11 mouse cellular contexts compared by ENCODE assay signal in genomic region chr11:20309044-20309443, GRCm38 (mm10). TPM values are rescaled to one million over a fixed set of nuclear protein-coding genes. Genes with fewer than 3 reads are reported as not detected.
A peak's percentile ranks its signal among the peaks of the same experiment; 100 is the strongest.
DNase-seq lines count a peak whose midpoint lies in the region; ATAC-seq and TF ChIP-seq lines count a peak whose summit lies in the region.
"Had no signal": no experiment of that assay in that cellular context is flagged by ENCODE, and none has a peak within 500 bp of the region (broad histone marks: within the 10 kb centered on the region; RNA-seq: fewer than 3 reads in every experiment).

No protein-coding gene starts in this region.

- H3K4me2 ChIP-seq in kidney, embryonic 16.5 days (replicated peaks; ENCODE audit: low read depth, low read length) = no peak overlapping the region

- no peaks in the 10 kb centered on the region for H3K27me3 ChIP-seq in kidney, embryonic 16.5 days (ENCODE audit: insufficient read depth, low read length)
- no peaks in the 10 kb centered on the region for H3K27me3 ChIP-seq in thymus, adult 2 months (ENCODE audit: control insufficient read depth, insufficient read depth, low read length)

- no peak for TF ChIP-seq CTCF in embryonic fibroblast, embryonic 13.5 days (IDR thresholded peaks at IDR 0.05; ENCODE audit: borderline replicate concordance, insufficient read depth, low read length)
- TF ChIP-seq CTCF in thymus, adult 2 months (IDR thresholded peaks at IDR 0.05; ENCODE audit: borderline replicate concordance, control insufficient read depth, extremely low read depth, insufficient read depth, low read length, poor library complexity) = no peak

- ATAC-seq in kidney, embryonic 16.5 days (ENCODE audit: low FRiP score, low TSS enrichment) = no peak

- WGBS in kidney, embryonic 16.5 days = 62% methylated on average over 5 of the region's 5 CpGs
- 89% methylated on average over 5 of the region's 5 CpGs for WGBS in thymus, adult 2 months

- no peaks in the 10 kb centered on the region for H3K9me3 ChIP-seq in kidney, embryonic 16.5 days (ENCODE audit: low read length)

- H3K4me3 ChIP-seq in kidney, embryonic 16.5 days (ENCODE audit: low read length) = no peak overlapping the region
- H3K4me3 ChIP-seq in embryonic fibroblast, embryonic 13.5 days (ENCODE audit: insufficient read depth, low read length) = no peak overlapping the region
- no peak overlapping the region for H3K4me3 ChIP-seq in thymus, adult 2 months (ENCODE audit: control insufficient read depth, insufficient read depth, low read length)

- TF ChIP-seq POLR2A in embryonic fibroblast, embryonic 13.5 days (IDR thresholded peaks at IDR 0.05; ENCODE audit: low read depth, low read length) = no peak
- no peak for TF ChIP-seq POLR2A in thymus, adult 2 months (IDR thresholded peaks at IDR 0.05; ENCODE audit: control insufficient read depth, extremely low read depth, insufficient read depth, low read length, poor library complexity)

- H3K36me3 ChIP-seq in kidney, embryonic 16.5 days (ENCODE audit: insufficient read depth, low read length) = peaks cover 6% of the 10 kb centered on the region; the same call in 1 of the 2 replicates
- H3K36me3 ChIP-seq in thymus, adult 2 months (ENCODE audit: control insufficient read depth, insufficient read depth, low read length) = no peaks in the 10 kb centered on the region

- peaks cover 3% of the 10 kb centered on the region; the same call in 1 of the 2 replicates for H3K4me1 ChIP-seq in kidney, embryonic 16.5 days (ENCODE audit: insufficient read depth, low read length)
- H3K4me1 ChIP-seq in embryonic fibroblast, embryonic 13.5 days (ENCODE audit: control insufficient read depth, insufficient read depth, low read length) = no peaks in the 10 kb centered on the region
- no peaks in the 10 kb centered on the region for H3K4me1 ChIP-seq in thymus, adult 2 months (replicated peaks; ENCODE audit: control insufficient read depth, insufficient read depth, low read length)

- peak; percentile 64 for DNase-seq in heart, adult 11 months
- no peak for DNase-seq in heart, adult 18-20 months
- no peak for DNase-seq in kidney, adult 8-10 months
- DNase-seq in 3T3-L1 (ENCODE audit: low read depth, low spot score) = peak; percentile 73
- no peak for DNase-seq in thymus, adult 2 months
- DNase-seq in ovary, adult 18-20 months (ENCODE audit: low spot score) = no peak
- DNase-seq: adrenal gland, postnatal 14 days; cerebellum, adult 2 months; kidney, adult 11 months had no signal

- H3K27ac ChIP-seq in kidney, embryonic 16.5 days (ENCODE audit: low read length) = peak overlapping the region; percentile 61
- peak overlapping the region; percentile 22; the same call in 1 of the 2 replicates for H3K27ac ChIP-seq in embryonic fibroblast, embryonic 13.5 days (ENCODE audit: insufficient read depth, low read length)
- no peak overlapping the region for H3K27ac ChIP-seq in thymus, adult 2 months (ENCODE audit: control insufficient read depth, insufficient read depth, low read length)

- no peak overlapping the region for H3K9ac ChIP-seq in kidney, embryonic 16.5 days (replicated peaks; ENCODE audit: low read length)

RNA-seq across cellular contexts. Expression of gene Slc1a4, which starts 23.5 kb away (rescaled TPM):
- 1 to 10 TPM; 1.4 TPM for total RNA-seq in heart, adult 18-20 months (2021)
- polyA plus RNA-seq in kidney, embryonic 16.5 days (2015; fragmentation: Nextera tagmentation; extraction: Ambion mirVana) = 9.4 and 9.8 TPM in 2 replicates
- 45.2 and 61.5 TPM in 2 replicates for polyA plus RNA-seq in embryonic fibroblast, embryonic 13.5 days (2011; ENCODE audit: insufficient read length, low read depth, missing spikeins)
- polyA plus RNA-seq in thymus, adult 2 months (2012; rRNA removed) = 4.7 and 4.8 TPM in 2 replicates

RNA-seq across cellular contexts. Expression of gene Cep68, which starts 59.8 kb away (rescaled TPM):
- 10 to 100 TPM; 38.5 to 43.5 TPM for total RNA-seq in heart, adult 18-20 months (2021)
- 35.1 and 40.5 TPM in 2 replicates for polyA plus RNA-seq in kidney, embryonic 16.5 days (2015; fragmentation: Nextera tagmentation; extraction: Ambion mirVana)
- 14.7 and 17.4 TPM in 2 replicates for polyA plus RNA-seq in embryonic fibroblast, embryonic 13.5 days (2011; ENCODE audit: insufficient read length, low read depth, missing spikeins)
- 31.6 and 33.6 TPM in 2 replicates for polyA plus RNA-seq in thymus, adult 2 months (2012; rRNA removed)

Comparison
In these comparisons a context has a peak if more than half of its experiments do, and no peak if none do; other contexts are left out.
1. DNase-seq: peak in heart, adult 11 months (single experiment) and 3T3-L1 (single experiment); none in heart, adult 18-20 months (0 of 2), kidney, adult 8-10 months (0 of 2), thymus, adult 2 months (single experiment) and ovary, adult 18-20 months (single experiment).